Mouse (Mus musculus) hindbrain, embryonic 12.5 days (tissue): ENCODE results near the gene Rec8. TPM values are rescaled to one million over a fixed set of nuclear protein-coding genes. Genes with fewer than 3 reads are reported as not detected.

Experiments
- ATAC-seq: fragments of 200-750 bp; cut with Nextera tagmentation; 2 replicates; pipeline ENCODE4 v1.8.0; 2017; ENCODE audit warnings: moderate TSS enrichment; ENCODE audit not compliant: low FRiP score
- H3K27ac ChIP-seq: fragments of 300-500 bp; sonication (generic); 2 replicates; pipeline ENCODE4 v1.5.1; 2016; ENCODE audit warnings: mild to moderate bottlenecking
- H3K27me3 ChIP-seq: fragments of 300-500 bp; sonication (generic); 2 replicates; pipeline ENCODE4 v1.6.1; 2016; ENCODE audit warnings: mild to moderate bottlenecking
- H3K36me3 ChIP-seq: fragments of 300-500 bp; sonication (generic); 2 replicates; pipeline ENCODE4 v1.6.1; 2016; ENCODE audit warnings: mild to moderate bottlenecking
- H3K4me1 ChIP-seq: fragments of 300-500 bp; sonication (generic); 2 replicates; pipeline ENCODE4 v1.6.1; 2016
- H3K4me2 ChIP-seq: fragments of 300-500 bp; sonication (generic); replicated peaks from 2 replicates; pipeline ENCODE4 v1.6.1; 2016; ENCODE audit warnings: mild to moderate bottlenecking
- H3K4me3 ChIP-seq: fragments of 300-500 bp; sonication (generic); 2 replicates; pipeline ENCODE4 v1.5.1; 2016; ENCODE audit warnings: mild to moderate bottlenecking
- H3K9ac ChIP-seq: fragments of 300-500 bp; sonication (generic); 2 replicates; pipeline ENCODE4 v1.6.1; 2016; ENCODE audit warnings: mild to moderate bottlenecking, moderate library complexity
- H3K9me3 ChIP-seq: fragments of 300-500 bp; sonication (generic); replicated peaks from 2 replicates; pipeline ENCODE4 v1.6.1; 2016; ENCODE audit warnings: mild to moderate bottlenecking
- WGBS: fragments of 180-500 bp; shearing (Covaris S2); methylation state at CpG from one replicate; pipeline ENCODE4 v1.1.7; 2016; 5-methylcytosine and 5-hydroxymethylcytosine counted together
- polyA plus RNA-seq: library from polyadenylated mRNA; unstranded; fragments of >200 nt; fragmentation: Nextera tagmentation; extraction: Ambion mirVana; gene quantifications from 2 replicates; pipeline ENCODE4 v1.2.1, GENCODE M21; 2016

Gene Rec8
- polyA plus RNA-seq, 1 experiment from 2014 or later, result 15.9 TPM

DNA sequence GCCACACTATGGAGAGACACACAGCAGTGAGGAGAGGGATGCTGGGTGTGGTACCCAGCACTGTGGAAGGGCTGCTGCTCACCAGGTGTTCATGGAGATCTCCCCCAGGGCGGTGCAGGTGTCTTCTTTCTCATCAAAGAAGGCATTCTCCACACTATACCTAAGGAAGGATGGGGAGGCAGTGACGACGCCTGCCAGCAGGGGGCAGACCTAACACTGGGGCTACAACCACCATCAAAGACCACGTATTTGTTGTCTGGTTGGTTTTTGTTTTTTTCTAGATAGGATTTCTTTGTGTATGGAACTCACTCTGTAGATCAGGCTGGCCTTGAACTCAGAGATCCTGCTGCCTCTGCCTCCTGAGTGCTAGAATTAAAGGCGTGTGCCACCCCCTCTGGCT is 11.5 kb downstream of the Rec8 start:
- ATAC-seq, result no peak
- WGBS, result 54% methylated on average over 5 of the region's 5 CpGs

GRCm38 (mm10) chr14:55634874-55635522 is 17.2 kb downstream of the Rec8 start:
- WGBS, result 4% methylated on average over 23 of the region's 23 CpGs
- Histone ChIP-seq H3K27ac (peak overlapping the region; percentile 67), H3K9ac (peak overlapping the region; percentile 78), H3K4me3 (peak overlapping the region; percentile 60), H3K4me1 (peaks cover 18% of the 10 kb centered on the region), H3K36me3 (peaks cover 80% of the 10 kb centered on the region), H3K4me2 (peak overlapping the region; percentile 95), H3K27me3 (no peaks in the 10 kb centered on the region), H3K9me3 (no peaks in the 10 kb centered on the region)
- peak; percentile 55 for ATAC-seq

More for the DNA sequence above, 11.5 kb downstream of the Rec8 start:
- Histone ChIP-seq H3K27me3 (no peaks in the 10 kb centered on the region), H3K4me1 (peaks cover 4% of the 10 kb centered on the region; the same call in 1 of the 2 replicates), H3K4me2 (no peak overlapping the region), H3K9ac (no peak overlapping the region), H3K9me3 (no peaks in the 10 kb centered on the region), H3K27ac (no peak overlapping the region), H3K4me3 (no peak overlapping the region), H3K36me3 (peaks cover 98% of the 10 kb centered on the region)

DNA sequence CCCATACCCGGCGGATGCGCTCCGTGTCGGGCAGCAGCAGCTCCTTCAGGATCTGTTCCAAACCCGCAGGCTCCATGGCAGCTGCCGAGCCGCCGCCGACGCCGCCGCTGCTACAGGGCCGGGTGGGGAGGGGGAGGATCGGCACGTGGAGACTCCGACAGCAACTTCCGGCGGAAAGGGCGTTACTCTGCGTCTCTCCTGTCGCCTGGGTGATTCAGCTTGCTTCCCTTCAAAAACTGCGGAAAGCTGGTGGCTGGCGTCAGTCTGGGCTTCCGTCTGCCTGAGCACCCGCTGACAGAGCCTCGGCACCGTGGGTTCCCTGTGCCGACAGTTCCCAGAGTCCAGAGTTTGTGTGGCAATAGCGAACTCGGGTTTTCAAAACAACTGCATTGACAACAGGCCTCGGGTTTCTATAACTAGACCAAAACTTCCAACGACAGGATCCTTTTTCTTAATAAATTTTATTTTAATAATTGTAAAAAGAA is 17.7 kb downstream of the Rec8 start, which contains the start of gene Ipo4:
Ipo4 (minus strand) TSS at position 435 of the 485 bp plus-strand sequence.
- peak within 1 kb of the TSS; percentile 78 for H3K9ac ChIP-seq
- H3K9me3 ChIP-seq, result no peaks in the 10 kb centered on the region
- H3K4me2 ChIP-seq, result peak within 1 kb of the TSS; percentile 95
- H3K4me3 ChIP-seq, result peak within 1 kb of the TSS; percentile 60
- peaks cover 80% of the 10 kb centered on the region for H3K36me3 ChIP-seq
- ATAC-seq, result peak; percentile 87
- WGBS, result 2% methylated on average over 33 of the region's 33 CpGs
- H3K4me1 ChIP-seq, result peaks cover 18% of the 10 kb centered on the region
- peak within 1 kb of the TSS; percentile 67 for H3K27ac ChIP-seq
- H3K27me3 ChIP-seq, result no peaks in the 10 kb centered on the region

DNA sequence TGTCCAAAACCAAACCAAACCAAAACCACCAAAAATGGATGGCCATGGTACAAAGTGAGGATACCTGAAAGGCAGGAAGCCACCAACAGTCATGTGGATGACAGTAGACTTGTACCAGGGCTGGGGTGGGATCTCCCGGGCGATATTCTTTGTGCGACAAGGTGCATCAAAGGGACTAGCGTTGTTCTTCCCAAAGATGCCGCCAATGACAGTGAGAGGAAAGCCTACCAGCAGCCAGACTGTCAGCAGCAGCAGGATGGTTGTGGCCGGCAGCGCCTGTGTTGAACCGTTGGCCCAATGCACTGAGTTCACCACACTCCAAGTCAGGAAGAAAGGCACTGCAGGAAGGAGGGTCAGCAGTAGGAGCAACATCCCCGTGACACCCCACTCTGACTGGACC is 20.0 kb downstream of the Rec8 start, which contains the start of gene Gm49378:
Gm49378 (minus strand) TSS at position 101 of the 400 bp plus-strand sequence.
- peaks cover 66% of the 10 kb centered on the region for H3K36me3 ChIP-seq
- no peaks in the 10 kb centered on the region for H3K9me3 ChIP-seq
- H3K4me1 ChIP-seq, result peaks cover 24% of the 10 kb centered on the region
- H3K4me3 ChIP-seq, result no peak within 1 kb of the TSS
- H3K27ac ChIP-seq, result no peak within 1 kb of the TSS
- H3K9ac ChIP-seq, result no peak within 1 kb of the TSS
- no peak for ATAC-seq
- no peaks in the 10 kb centered on the region for H3K27me3 ChIP-seq
- WGBS, result 96% methylated on average over 9 of the region's 9 CpGs
- H3K4me2 ChIP-seq, result no peak within 1 kb of the TSS

DNA sequence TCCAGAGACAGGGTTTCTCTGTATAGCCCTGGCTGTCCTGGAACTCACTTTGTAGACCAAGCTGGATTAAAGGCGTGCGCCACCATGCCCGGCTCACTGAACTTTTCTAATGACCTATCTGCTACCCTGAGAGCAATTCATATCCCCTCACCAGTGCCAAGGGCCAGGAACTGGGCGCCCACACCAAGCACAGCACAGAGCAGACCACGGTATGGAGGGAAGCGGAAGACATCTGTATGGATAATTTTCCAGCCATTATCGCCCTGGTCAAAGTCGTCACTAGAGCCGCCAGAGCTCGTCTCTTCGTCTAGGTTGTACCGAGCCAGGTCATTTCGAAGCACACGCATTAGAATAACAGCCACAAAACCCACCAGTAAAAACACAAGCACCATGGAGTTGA is 23.0 kb downstream of the Rec8 start:
- H3K4me2 ChIP-seq, result no peak overlapping the region
- H3K4me1 ChIP-seq, result peaks cover 24% of the 10 kb centered on the region
- H3K27ac ChIP-seq, result no peak overlapping the region
- WGBS, result 97% methylated on average over 14 of the region's 14 CpGs
- no peaks in the 10 kb centered on the region for H3K9me3 ChIP-seq
- no peak for ATAC-seq
- no peak overlapping the region for H3K4me3 ChIP-seq
- no peaks in the 10 kb centered on the region for H3K27me3 ChIP-seq
- no peak overlapping the region for H3K9ac ChIP-seq
- H3K36me3 ChIP-seq, result peaks cover 53% of the 10 kb centered on the region

GRCm38 (mm10) chr14:55641291-55641690 is 23.5 kb downstream of the Rec8 start:
- H3K36me3 ChIP-seq, result peaks cover 54% of the 10 kb centered on the region
- H3K27me3 ChIP-seq, result no peaks in the 10 kb centered on the region
- 96% methylated on average over 13 of the region's 13 CpGs for WGBS

GRCm38 (mm10) chr14:55642679-55643059 is 24.8 kb downstream of the Rec8 start:
- Histone ChIP-seq H3K27ac (peak overlapping the region; percentile 96), H3K9me3 (no peaks in the 10 kb centered on the region), H3K27me3 (no peaks in the 10 kb centered on the region), H3K4me1 (peaks cover 19% of the 10 kb centered on the region), H3K36me3 (peaks cover 46% of the 10 kb centered on the region), H3K9ac (peak overlapping the region; percentile 97), H3K4me3 (peak overlapping the region; percentile 93), H3K4me2 (peak overlapping the region; percentile 88)
- WGBS, result 23% methylated on average over 8 of the region's 8 CpGs
- ATAC-seq, result peak; percentile 40

More at GRCm38 (mm10) chr14:55641291-55641690, 23.5 kb downstream of the Rec8 start:
- no peak overlapping the region for H3K4me3 ChIP-seq
- no peak overlapping the region for H3K9ac ChIP-seq
- H3K4me1 ChIP-seq, result peaks cover 20% of the 10 kb centered on the region
- ATAC-seq, result no peak
- no peaks in the 10 kb centered on the region for H3K9me3 ChIP-seq
- H3K27ac ChIP-seq, result no peak overlapping the region
- H3K4me2 ChIP-seq, result no peak overlapping the region

DNA sequence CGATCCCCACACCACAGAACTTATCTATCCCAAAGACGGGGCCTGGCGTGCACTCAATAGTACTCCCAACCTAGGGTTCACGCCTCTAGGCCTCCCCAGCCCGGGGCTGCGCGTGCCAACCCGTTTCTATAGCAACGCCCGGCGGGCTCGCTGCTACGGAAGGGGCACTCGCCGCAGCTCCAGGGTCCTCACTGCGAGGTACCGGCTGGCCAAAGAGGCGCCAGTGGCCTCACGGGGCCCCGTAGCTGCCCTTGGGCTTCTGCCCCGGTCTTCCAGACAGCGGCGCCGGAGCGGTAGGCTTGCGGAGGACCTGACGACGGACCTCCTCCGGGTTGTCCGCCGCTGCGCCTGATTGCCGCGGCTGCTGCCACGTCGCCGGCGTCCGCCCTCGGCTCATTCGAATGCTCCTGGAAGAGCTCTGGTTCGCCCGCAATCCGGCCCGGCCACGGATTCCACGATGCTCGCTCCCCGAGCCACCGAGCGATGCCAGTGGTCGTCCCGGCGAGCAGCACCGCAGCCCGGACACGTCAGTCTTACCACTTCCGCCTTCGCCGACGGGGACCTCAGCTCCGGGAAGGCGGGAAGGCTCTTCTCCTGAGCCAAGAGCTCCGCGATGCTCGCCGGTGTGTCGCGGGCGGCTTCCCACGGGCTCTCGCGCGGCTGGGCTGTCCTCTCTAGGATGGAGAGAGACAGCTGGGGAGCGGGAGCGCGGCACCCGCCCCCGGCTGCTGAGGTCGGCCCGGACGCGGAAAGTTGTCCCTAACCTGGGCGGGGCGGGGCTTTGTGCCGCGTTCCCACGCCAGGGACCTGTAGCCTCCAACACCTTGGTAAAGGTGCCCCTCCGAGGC is 25.4 kb downstream of the Rec8 start, which contains the start of gene Tm9sf1:
Tm9sf1 (minus strand) TSS at position 747 of the 848 bp plus-strand sequence.
- peak within 1 kb of the TSS; percentile 93 for H3K4me3 ChIP-seq
- ATAC-seq, result peak; percentile 91
- no peaks in the 10 kb centered on the region for H3K9me3 ChIP-seq
- H3K36me3 ChIP-seq, result peaks cover 40% of the 10 kb centered on the region
- H3K4me2 ChIP-seq, result peak within 1 kb of the TSS; percentile 88
- no peaks in the 10 kb centered on the region for H3K27me3 ChIP-seq
- WGBS, result under 1% methylated on average over 88 of the region's 89 CpGs
- peak within 1 kb of the TSS; percentile 97 for H3K9ac ChIP-seq
- H3K4me1 ChIP-seq, result peaks cover 19% of the 10 kb centered on the region
- H3K27ac ChIP-seq, result peak within 1 kb of the TSS; percentile 96

DNA sequence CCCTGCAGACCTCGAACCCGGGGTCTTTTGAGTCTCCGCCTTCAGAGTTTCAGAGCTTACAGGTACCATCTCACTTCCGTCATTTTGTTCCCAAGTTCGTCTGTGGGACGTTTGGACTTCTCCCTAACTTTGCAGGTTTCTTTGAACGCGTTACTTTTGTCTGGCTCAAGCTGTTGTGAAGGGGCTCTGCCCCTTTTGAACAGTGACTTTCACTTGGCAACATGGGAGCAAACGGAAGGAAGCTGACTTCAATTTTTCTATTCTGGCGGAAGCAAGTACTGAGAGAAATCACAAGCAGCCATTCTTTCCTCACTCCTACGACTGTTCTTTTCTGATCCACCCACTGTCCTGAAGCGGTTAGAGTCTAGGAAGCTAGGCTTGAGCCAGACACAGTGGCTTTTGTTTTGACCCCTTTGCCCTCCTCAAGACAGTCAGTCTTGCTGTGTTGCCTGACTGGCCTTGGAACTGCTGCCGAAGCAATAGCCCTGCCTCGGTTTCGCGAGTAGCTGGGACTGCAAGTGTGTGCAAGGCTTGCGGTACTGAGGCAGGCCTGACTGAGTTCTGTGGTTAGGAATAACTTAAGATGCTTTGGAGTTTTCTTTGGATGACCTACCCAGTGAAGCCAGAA is 26.5 kb downstream of the Rec8 start:
- peak overlapping the region; percentile 97 for H3K9ac ChIP-seq
- peak overlapping the region; percentile 88 for H3K4me2 ChIP-seq
- no peaks in the 10 kb centered on the region for H3K9me3 ChIP-seq
- ATAC-seq, result no peak
- peak overlapping the region; percentile 93 for H3K4me3 ChIP-seq
- H3K27ac ChIP-seq, result no peak overlapping the region
- peaks cover 29% of the 10 kb centered on the region for H3K36me3 ChIP-seq
- peaks cover 19% of the 10 kb centered on the region for H3K4me1 ChIP-seq
- WGBS, result 28% methylated on average over 17 of the region's 17 CpGs
- H3K27me3 ChIP-seq, result no peaks in the 10 kb centered on the region

DNA sequence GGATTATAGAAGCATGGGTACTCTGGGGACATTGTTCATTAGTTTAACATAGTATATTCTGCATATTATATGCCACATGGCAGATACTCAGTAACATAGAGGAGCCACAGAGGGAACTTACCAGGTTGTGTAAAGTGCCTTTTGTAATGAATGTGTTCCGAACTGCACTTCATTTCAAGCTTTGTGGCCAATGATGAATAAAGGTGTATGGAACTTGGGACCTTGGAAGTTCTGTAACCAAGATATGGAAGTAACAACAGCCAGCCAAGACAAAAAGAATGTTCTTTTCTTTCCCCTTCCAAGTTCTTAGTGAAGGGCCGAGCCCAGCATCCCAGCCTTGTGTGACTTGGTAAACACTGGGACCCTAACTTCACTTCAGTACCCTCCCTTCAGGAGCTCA is 32.0 kb downstream of the Rec8 start, which contains the start of gene Tssk4:
Tssk4 (plus strand) TSS at position 301 of the 400 bp plus-strand sequence.
- Histone ChIP-seq H3K9ac (no peak within 1 kb of the TSS), H3K4me2 (no peak within 1 kb of the TSS), H3K27me3 (no peaks in the 10 kb centered on the region), H3K9me3 (no peaks in the 10 kb centered on the region), H3K4me1 (peaks cover 2% of the 10 kb centered on the region), H3K27ac (no peak within 1 kb of the TSS), H3K36me3 (peaks cover 9% of the 10 kb centered on the region), H3K4me3 (no peak within 1 kb of the TSS)
- 89% methylated on average over 2 of the region's 2 CpGs for WGBS
- ATAC-seq, result no peak

- no peaks in the 10 kb centered on the region for H3K4me1 ChIP-seq
- no peak for ATAC-seq
- 83% methylated on average over 7 of the region's 7 CpGs for WGBS
- no peak overlapping the region for H3K4me3 ChIP-seq
- H3K9ac ChIP-seq, result no peak overlapping the region
- H3K27me3 ChIP-seq, result no peaks in the 10 kb centered on the region
- H3K27ac ChIP-seq, result no peak overlapping the region
- no peak overlapping the region for H3K4me2 ChIP-seq
- H3K36me3 ChIP-seq, result peaks cover 4% of the 10 kb centered on the region
- H3K9me3 ChIP-seq, result no peaks in the 10 kb centered on the region
Observed at GRCm38 (mm10) chr14:55651528-55651927, 33.7 kb downstream of the Rec8 start.

- H3K4me1 ChIP-seq, result peaks cover 3% of the 10 kb centered on the region
- no peaks in the 10 kb centered on the region for H3K9me3 ChIP-seq
- no peak overlapping the region for H3K9ac ChIP-seq
- peaks cover 16% of the 10 kb centered on the region for H3K36me3 ChIP-seq
- H3K27ac ChIP-seq, result no peak overlapping the region
- WGBS, result 85% methylated on average over 3 of the region's 3 CpGs
- no peak for ATAC-seq
- H3K4me2 ChIP-seq, result no peak overlapping the region
- no peaks in the 10 kb centered on the region for H3K27me3 ChIP-seq
- no peak overlapping the region for H3K4me3 ChIP-seq
Observed at GRCm38 (mm10) chr14:55656935-55657334, 39.1 kb downstream of the Rec8 start.
